ENCODE assay signal across 8 mouse cellular contexts in genomic region chr6:88566676-88567075, GRCm38 (mm10). TPM values are rescaled to one million over a fixed set of nuclear protein-coding genes. Genes with fewer than 3 reads are reported as not detected.
DNase-seq lines count a peak whose midpoint lies in the region; ATAC-seq and TF ChIP-seq lines count a peak whose summit lies in the region.

No protein-coding gene starts in this region.

- H3K4me1 ChIP-seq in heart, embryonic 15.5 days (replicated peaks), result no peaks in the 10 kb centered on the region
- H3K4me1 ChIP-seq in midbrain, embryonic 11.5 days (ENCODE audit: control insufficient read depth, insufficient read depth, low read length), result peaks cover 5% of the 10 kb centered on the region
- H3K4me1 ChIP-seq in midbrain, embryonic 13.5 days (replicated peaks), result peaks cover 6% of the 10 kb centered on the region
- no peaks in the 10 kb centered on the region for H3K4me1 ChIP-seq in embryonic facial prominence, embryonic 14.5 days (ENCODE audit: control insufficient read depth, insufficient read depth, low read length)
- H3K4me1 ChIP-seq in liver, embryonic 14.5 days (replicated peaks; ENCODE audit: control insufficient read depth in 2 of 2, insufficient read depth in 2 of 2, low read length in 1 of 2), result no peaks in the 10 kb centered on the region

- no peaks in the 10 kb centered on the region for H3K9me3 ChIP-seq in heart, embryonic 15.5 days (replicated peaks)
- H3K9me3 ChIP-seq in midbrain, embryonic 11.5 days (ENCODE audit: control insufficient read depth, low read length), result no peaks in the 10 kb centered on the region
- H3K9me3 ChIP-seq in midbrain, embryonic 13.5 days, result no peaks in the 10 kb centered on the region
- H3K9me3 ChIP-seq in embryonic facial prominence, embryonic 14.5 days (ENCODE audit: control insufficient read depth, low read length), result no peaks in the 10 kb centered on the region
- H3K9me3 ChIP-seq in liver, embryonic 14.5 days (ENCODE audit: control insufficient read depth, low read length), result no peaks in the 10 kb centered on the region

- ATAC-seq in heart, embryonic 15.5 days (replicated peaks; ENCODE audit: insufficient number of reproducible peaks, insufficient read depth, low FRiP score, low read depth), result no peak
- no peak for ATAC-seq in midbrain, embryonic 11.5 days (ENCODE audit: low FRiP score)
- no peak for ATAC-seq in midbrain, embryonic 13.5 days
- no peak for ATAC-seq in embryonic facial prominence, embryonic 14.5 days (ENCODE audit: low read depth)
- ATAC-seq in liver, embryonic 14.5 days (ENCODE audit: insufficient read depth), result no peak

- intact Hi-C loops in heart, postnatal 36 days (cut with DNase I), result no loop called here

- no peaks in the 10 kb centered on the region for H3K36me3 ChIP-seq in heart, embryonic 15.5 days
- H3K36me3 ChIP-seq in midbrain, embryonic 11.5 days (ENCODE audit: control insufficient read depth, insufficient read depth, low read length), result no peaks in the 10 kb centered on the region
- H3K36me3 ChIP-seq in midbrain, embryonic 13.5 days, result no peaks in the 10 kb centered on the region
- H3K36me3 ChIP-seq in embryonic facial prominence, embryonic 14.5 days (ENCODE audit: control insufficient read depth, insufficient read depth, low read length), result no peaks in the 10 kb centered on the region
- no peaks in the 10 kb centered on the region for H3K36me3 ChIP-seq in liver, embryonic 14.5 days (replicated peaks; ENCODE audit: control insufficient read depth, insufficient read depth, low read depth)

- peak overlapping the region; percentile 37 for H3K4me2 ChIP-seq in heart, embryonic 15.5 days
- peak overlapping the region; percentile 12 for H3K4me2 ChIP-seq in midbrain, embryonic 11.5 days
- H3K4me2 ChIP-seq in midbrain, embryonic 13.5 days (replicated peaks), result no peak overlapping the region; the same call in 1 of the 2 replicates
- H3K4me2 ChIP-seq in embryonic facial prominence, embryonic 14.5 days (ENCODE audit: low read depth, low read length), result 0 out of 2 replicates have a peak overlapping the region, but pooled peaks have one; percentile 5
- H3K4me2 ChIP-seq in liver, embryonic 14.5 days (ENCODE audit: low read depth), result peak overlapping the region; percentile 25

- TF ChIP-seq EP300 in liver, embryonic 14.5 days (IDR thresholded peaks at IDR 0.05; ENCODE audit: low read depth), result no peak

- no peak overlapping the region for H3K9ac ChIP-seq in heart, embryonic 15.5 days
- H3K9ac ChIP-seq in midbrain, embryonic 11.5 days (ENCODE audit: low read length), result no peak overlapping the region
- no peak overlapping the region for H3K9ac ChIP-seq in midbrain, embryonic 13.5 days (replicated peaks)
- H3K9ac ChIP-seq in embryonic facial prominence, embryonic 14.5 days (ENCODE audit: low read depth, low read length), result no peak overlapping the region
- H3K9ac ChIP-seq in liver, embryonic 14.5 days (replicated peaks), result no peak overlapping the region

- DNase-seq in heart, postnatal 36 days, result no peak
- peak; percentile 88 for DNase-seq in midbrain, embryonic 11.5 days (ENCODE audit: low spot score, missing footprints)
- no peak for DNase-seq in embryonic facial prominence, embryonic 14.5 days (ENCODE audit: low spot score)
- no peak for DNase-seq in liver, embryonic 14.5 days (ENCODE audit: low read depth in 3 of 3, low spot score in 3 of 3)
- no peak for DNase-seq in adrenal gland, postnatal 10 days
- DNase-seq in kidney, adult 9 months, result no peak

- no peak overlapping the region for H3K4me3 ChIP-seq in heart, embryonic 15.5 days
- H3K4me3 ChIP-seq in midbrain, embryonic 11.5 days (ENCODE audit: low read depth, low read length), result no peak overlapping the region
- H3K4me3 ChIP-seq in midbrain, embryonic 13.5 days (replicated peaks), result no peak overlapping the region
- no peak overlapping the region for H3K4me3 ChIP-seq in embryonic facial prominence, embryonic 14.5 days (ENCODE audit: low read depth, low read length)
- H3K4me3 ChIP-seq in liver, embryonic 14.5 days (ENCODE audit: insufficient read depth in 1 of 2, low read depth in 2 of 2, low read length in 2 of 2), result no peak overlapping the region

- TF ChIP-seq CTCF in liver, embryonic 14.5 days (IDR thresholded peaks at IDR 0.05; ENCODE audit: low read depth), result no peak

- H3K27me3 ChIP-seq in heart, embryonic 15.5 days, result peaks cover 17% of the 10 kb centered on the region
- peaks cover 11% of the 10 kb centered on the region for H3K27me3 ChIP-seq in midbrain, embryonic 11.5 days (ENCODE audit: control insufficient read depth, insufficient read depth, low read length)
- H3K27me3 ChIP-seq in midbrain, embryonic 13.5 days, result peaks cover 31% of the 10 kb centered on the region
- peaks cover 11% of the 10 kb centered on the region for H3K27me3 ChIP-seq in embryonic facial prominence, embryonic 14.5 days (replicated peaks; ENCODE audit: control insufficient read depth, insufficient read depth, low read length)
- H3K27me3 ChIP-seq in liver, embryonic 14.5 days (ENCODE audit: control insufficient read depth, insufficient read depth, low read length), result peaks cover 19% of the 10 kb centered on the region

- H3K27ac ChIP-seq in heart, embryonic 15.5 days, result no peak overlapping the region
- H3K27ac ChIP-seq in midbrain, embryonic 11.5 days (ENCODE audit: low read depth, low read length), result no peak overlapping the region
- no peak overlapping the region for H3K27ac ChIP-seq in midbrain, embryonic 13.5 days
- no peak overlapping the region for H3K27ac ChIP-seq in embryonic facial prominence, embryonic 14.5 days (replicated peaks; ENCODE audit: low read depth, low read length)
- H3K27ac ChIP-seq in liver, embryonic 14.5 days, result no peak overlapping the region

- 32% methylated on average over 7 of the region's 7 CpGs for WGBS in heart, embryonic 15.5 days
- WGBS in midbrain, embryonic 11.5 days, result 2% methylated on average over 7 of the region's 7 CpGs
- 2% methylated on average over 7 of the region's 7 CpGs for WGBS in midbrain, embryonic 13.5 days
- WGBS in embryonic facial prominence, embryonic 14.5 days, result 9% methylated on average over 7 of the region's 7 CpGs
- WGBS in liver, embryonic 14.5 days (ENCODE audit: insufficient replicate concordance), result 29% methylated on average over 7 of the region's 7 CpGs

RNA-seq across cellular contexts. Expression of gene Sec61a1, which starts 48.0 kb away (rescaled TPM):
- polyA plus RNA-seq in heart, embryonic 15.5 days (2015; fragmentation: Nextera tagmentation; extraction: Ambion mirVana), result 145 and 179 TPM in 2 replicates
- 10 to 100 TPM; 46.7 to 47.7 TPM for total RNA-seq in heart, postnatal 36 days (2021)
- 152 and 165 TPM in 2 replicates for polyA plus RNA-seq in midbrain, embryonic 11.5 days (2014; fragmentation: Nextera tagmentation; extraction: Ambion mirVana)
- polyA plus RNA-seq in midbrain, embryonic 13.5 days (2015; fragmentation: Nextera tagmentation; extraction: Ambion mirVana), result 172 and 176 TPM in 2 replicates
- polyA plus RNA-seq in embryonic facial prominence, embryonic 14.5 days (2014; fragmentation: Nextera tagmentation; extraction: Ambion mirVana), result 268 and 278 TPM in 2 replicates
- polyA plus RNA-seq in liver, embryonic 14.5 days (2012; rRNA removed), result 66.9 and 67.7 TPM in 2 replicates
- 86.9 and 90.0 TPM in 2 replicates for polyA plus RNA-seq in liver, embryonic 14.5 days (2014; fragmentation: Nextera tagmentation; extraction: Ambion mirVana)
- 100 to 1,000 TPM; 150 to 180 TPM for total RNA-seq in adrenal gland, postnatal 10 days (2021)
